Comparison of ENCODE assay signal across 11 mouse cellular contexts in genomic region chr5:125155451-125155850, GRCm38 (mm10). TPM values are rescaled to one million over a fixed set of nuclear protein-coding genes. Genes with fewer than 3 reads are reported as not detected.
DNase-seq lines count a peak whose midpoint lies in the region; ATAC-seq and TF ChIP-seq lines count a peak whose summit lies in the region.
"Had no signal": no experiment of that assay in that cellular context is flagged by ENCODE, and none has a peak within 500 bp of the region (broad histone marks: within the 10 kb centered on the region; RNA-seq: fewer than 3 reads in every experiment).

No protein-coding gene starts in this region.

- no peaks in the 10 kb centered on the region for H3K9me3 ChIP-seq in forebrain, embryonic 16.5 days (ENCODE audit: control insufficient read depth, low read length)
- H3K9me3 ChIP-seq in limb, embryonic 15.5 days = no peaks in the 10 kb centered on the region
- no peaks in the 10 kb centered on the region for H3K9me3 ChIP-seq in stomach, embryonic 15.5 days

- H3K4me2 ChIP-seq in forebrain, embryonic 16.5 days (ENCODE audit: low read length) = no peak overlapping the region; the same call in 1 of the 2 replicates
- no peak overlapping the region for H3K4me2 ChIP-seq in limb, embryonic 15.5 days
- no peak overlapping the region for H3K4me2 ChIP-seq in stomach, embryonic 15.5 days

- no peak for ATAC-seq in forebrain, embryonic 16.5 days
- no peak for ATAC-seq in limb, embryonic 15.5 days (ENCODE audit: insufficient number of reproducible peaks, low FRiP score, low TSS enrichment, low read depth)
- no peak for ATAC-seq in stomach, embryonic 15.5 days (ENCODE audit: insufficient read depth, low FRiP score, low read depth)

- TF ChIP-seq CTCF in left cerebral cortex, adult 2 months (IDR thresholded peaks at IDR 0.05) = no peak

- no peaks in the 10 kb centered on the region for H3K36me3 ChIP-seq in forebrain, embryonic 16.5 days (ENCODE audit: control insufficient read depth, insufficient read depth)
- H3K36me3 ChIP-seq in limb, embryonic 15.5 days = 0 out of 2 replicates have a peak, but pooled peaks cover 3% of the 10 kb centered on the region
- 0 out of 2 replicates have a peak, but pooled peaks cover 2% of the 10 kb centered on the region for H3K36me3 ChIP-seq in stomach, embryonic 15.5 days

- H3K4me3 ChIP-seq in left cerebral cortex, adult 2 months = no peak overlapping the region
- H3K4me3 ChIP-seq in forebrain, embryonic 16.5 days (replicated peaks; ENCODE audit: low read length) = no peak overlapping the region
- H3K4me3 ChIP-seq in limb, embryonic 15.5 days = no peak overlapping the region
- H3K4me3 ChIP-seq in stomach, embryonic 15.5 days (replicated peaks) = no peak overlapping the region

- peak overlapping the region; percentile 49 for H3K9ac ChIP-seq in forebrain, embryonic 16.5 days (replicated peaks; ENCODE audit: low read depth, low read length)
- H3K9ac ChIP-seq in limb, embryonic 15.5 days = 0 out of 2 replicates have a peak overlapping the region, but pooled peaks have one; percentile 29
- no peak overlapping the region for H3K9ac ChIP-seq in stomach, embryonic 15.5 days

- WGBS in forebrain, embryonic 16.5 days = 75% methylated on average over 4 of the region's 4 CpGs
- WGBS in limb, embryonic 15.5 days = 76% methylated on average over 4 of the region's 4 CpGs
- 80% methylated on average over 4 of the region's 4 CpGs for WGBS in stomach, embryonic 15.5 days

- no peaks in the 10 kb centered on the region for H3K27me3 ChIP-seq in forebrain, embryonic 16.5 days (replicated peaks; ENCODE audit: control insufficient read depth, insufficient read depth, low read length)
- H3K27me3 ChIP-seq in limb, embryonic 15.5 days = no peaks in the 10 kb centered on the region
- H3K27me3 ChIP-seq in stomach, embryonic 15.5 days (replicated peaks) = no peaks in the 10 kb centered on the region

- H3K4me1 ChIP-seq in forebrain, embryonic 16.5 days (replicated peaks; ENCODE audit: control insufficient read depth, insufficient read depth, low read length) = peaks cover 100% of the 10 kb centered on the region
- H3K4me1 ChIP-seq in limb, embryonic 15.5 days = peaks cover 98% of the 10 kb centered on the region
- H3K4me1 ChIP-seq in stomach, embryonic 15.5 days = peaks cover 92% of the 10 kb centered on the region

- no peak for DNase-seq in left cerebral cortex, adult 2 months (ENCODE audit: extremely low spot score in 1 of 2, low spot score in 2 of 2)
- DNase-seq in left cerebral cortex, adult 9 months (ENCODE audit: low spot score in 2 of 2) = no peak
- DNase-seq in MN1 (ENCODE audit: low spot score) = no peak
- DNase-seq in gastrocnemius, postnatal 10 days = no peak
- no peak for DNase-seq in kidney, postnatal 10 days
- DNase-seq: adrenal gland, adult 8-10 months; kidney, postnatal 14 days; right cerebral cortex, postnatal 25 days had no signal

- peak overlapping the region; percentile 56; the same call in 1 of the 2 replicates for H3K27ac ChIP-seq in left cerebral cortex, adult 2 months
- H3K27ac ChIP-seq in forebrain, embryonic 16.5 days (ENCODE audit: low read length) = peak overlapping the region; percentile 97
- H3K27ac ChIP-seq in limb, embryonic 15.5 days = peak overlapping the region; percentile 83; the same call in 1 of the 2 replicates
- peak overlapping the region; percentile 45; the same call in 1 of the 2 replicates for H3K27ac ChIP-seq in stomach, embryonic 15.5 days

- intact Hi-C loops in left cerebral cortex, adult 2 months (cut with DNase I) = loop anchor here (2.0 kb wide), 1 partner anchor 17 kb away; no protein-coding TSS in a partner anchor

RNA-seq across cellular contexts. Expression of gene Ncor2, which starts 23.6 kb away (rescaled TPM):
- total RNA-seq in left cerebral cortex, adult 2 months (2021) = 100 to 1,000 TPM; 228 to 270 TPM
- polyA plus RNA-seq in forebrain, embryonic 16.5 days (2015; fragmentation: Nextera tagmentation; extraction: Ambion mirVana) = 26.5 and 27.1 TPM in 2 replicates
- 32.7 and 34.1 TPM in 2 replicates for polyA plus RNA-seq in limb, embryonic 15.5 days (2015; fragmentation: Nextera tagmentation; extraction: Ambion mirVana)
- polyA plus RNA-seq in stomach, embryonic 15.5 days (2015; fragmentation: Nextera tagmentation; extraction: Ambion mirVana) = 26.7 and 32.5 TPM in 2 replicates
- total RNA-seq in gastrocnemius, postnatal 10 days (2021) = 100 to 1,000 TPM; 116 to 123 TPM

Comparison
In these comparisons a context has a peak if more than half of its experiments do, and no peak if none do; other contexts are left out.
1. H3K27ac ChIP-seq: peak in every context shown above with its lines; median percentile 97 in forebrain, embryonic 16.5 days; 83 in limb, embryonic 15.5 days; 56 in left cerebral cortex, adult 2 months; 45 in stomach, embryonic 15.5 days.